Mouse (Mus musculus): ENCODE measurements at regions not wholly inside any gene's neighbourhood (a gene's known extent, or its start where the extent isn't known, plus 50 kb on each side); places are given as distances from the start of the nearest gene placed in this dataset.

DNA sequence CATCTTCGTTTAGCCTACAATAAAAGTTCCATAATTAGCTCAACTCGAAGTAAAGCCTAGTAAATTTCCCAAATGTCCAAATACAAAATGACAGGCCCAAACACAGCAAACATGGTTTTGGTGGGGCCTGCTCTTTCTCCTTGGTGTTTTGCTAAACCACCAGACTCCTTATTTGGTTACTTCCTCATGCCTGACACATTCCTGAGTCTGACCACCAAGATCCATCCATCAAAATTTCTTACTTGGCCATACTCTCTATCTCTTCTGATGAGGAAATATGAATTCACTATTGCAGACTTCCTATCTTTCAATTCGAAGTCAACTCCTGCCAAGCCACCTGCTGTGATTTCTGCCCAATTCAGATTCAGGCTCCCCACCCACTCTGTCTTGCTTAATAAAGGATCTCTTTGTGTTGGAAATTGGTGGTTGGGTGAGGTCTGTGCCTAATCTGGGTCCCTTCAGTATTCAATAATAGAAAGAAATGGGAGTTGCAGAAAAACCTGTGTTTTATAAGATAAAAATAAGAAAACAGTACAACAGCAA is 225.9 kb upstream of the Kcnj3 start:
- TF ChIP-seq CTCF (conservative IDR thresholded peaks at IDR 0.05; ENCODE audit: low read length) (no peak), POU5F1 (IDR thresholded peaks at IDR 0.05; ENCODE audit: borderline replicate concordance, low read length) (no peak), NANOG (IDR thresholded peaks at IDR 0.05; ENCODE audit: borderline replicate concordance, low read length) (no peak)

Measured in E14TG2a.4 (cell line).